Mouse (Mus musculus): ENCODE data around the gene Wdr5b. TPM values are rescaled to one million over a fixed set of nuclear protein-coding genes. Genes with fewer than 3 reads are reported as not detected.

Wdr5b gene
- 10 to 100 TPM; 16.3 to 20.7 TPM for total RNA-seq (2023)

DNA sequence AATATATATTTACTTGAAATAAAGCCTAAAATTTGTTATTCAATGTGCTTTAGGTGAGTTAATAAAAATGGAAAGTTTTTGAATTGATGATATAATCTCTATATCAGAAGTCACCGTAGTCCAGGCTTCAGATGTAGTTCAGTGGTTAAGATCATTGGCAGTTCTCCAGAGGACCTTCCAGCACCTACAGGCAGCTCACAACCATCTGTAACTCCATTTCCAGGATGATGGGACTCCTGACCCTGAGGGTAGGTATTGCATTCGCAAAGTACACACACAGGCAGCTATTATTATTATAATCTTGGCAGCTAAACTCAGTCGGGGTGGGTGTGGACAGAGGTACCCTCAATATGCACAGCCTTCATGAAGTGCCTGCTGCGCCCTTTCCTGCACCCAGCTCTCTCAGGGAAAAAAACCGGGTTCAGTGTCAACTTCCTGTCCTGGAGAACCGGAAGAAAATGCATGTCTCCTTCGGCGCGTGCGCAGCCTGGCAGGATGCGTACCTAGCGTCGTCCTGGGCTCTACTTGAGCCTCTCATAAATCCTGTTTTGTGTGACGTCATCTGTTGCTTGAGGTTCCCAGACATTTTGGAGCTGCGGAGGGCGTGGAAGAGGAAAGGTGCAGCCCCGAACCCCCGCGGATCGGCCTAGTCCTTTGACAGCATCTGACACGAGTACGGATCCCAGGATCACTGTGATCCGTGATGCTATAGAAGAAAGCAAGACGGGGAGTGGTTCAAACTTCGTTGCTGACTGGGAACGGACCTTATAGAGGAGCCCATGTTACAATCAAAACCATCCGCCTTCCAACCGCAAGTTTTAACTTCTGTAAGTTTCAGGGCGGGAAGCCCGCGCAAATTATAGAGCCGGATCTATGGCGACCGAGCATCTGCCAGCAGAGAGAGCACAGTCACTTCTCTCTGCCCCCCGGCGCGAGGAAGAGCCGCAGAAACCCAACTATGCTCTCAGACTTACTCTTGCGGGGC is at the start of gene Wdr5b:
TSS of gene Wdr5b (plus strand) at position 551 of the 985 bp plus-strand sequence.

DNA sequence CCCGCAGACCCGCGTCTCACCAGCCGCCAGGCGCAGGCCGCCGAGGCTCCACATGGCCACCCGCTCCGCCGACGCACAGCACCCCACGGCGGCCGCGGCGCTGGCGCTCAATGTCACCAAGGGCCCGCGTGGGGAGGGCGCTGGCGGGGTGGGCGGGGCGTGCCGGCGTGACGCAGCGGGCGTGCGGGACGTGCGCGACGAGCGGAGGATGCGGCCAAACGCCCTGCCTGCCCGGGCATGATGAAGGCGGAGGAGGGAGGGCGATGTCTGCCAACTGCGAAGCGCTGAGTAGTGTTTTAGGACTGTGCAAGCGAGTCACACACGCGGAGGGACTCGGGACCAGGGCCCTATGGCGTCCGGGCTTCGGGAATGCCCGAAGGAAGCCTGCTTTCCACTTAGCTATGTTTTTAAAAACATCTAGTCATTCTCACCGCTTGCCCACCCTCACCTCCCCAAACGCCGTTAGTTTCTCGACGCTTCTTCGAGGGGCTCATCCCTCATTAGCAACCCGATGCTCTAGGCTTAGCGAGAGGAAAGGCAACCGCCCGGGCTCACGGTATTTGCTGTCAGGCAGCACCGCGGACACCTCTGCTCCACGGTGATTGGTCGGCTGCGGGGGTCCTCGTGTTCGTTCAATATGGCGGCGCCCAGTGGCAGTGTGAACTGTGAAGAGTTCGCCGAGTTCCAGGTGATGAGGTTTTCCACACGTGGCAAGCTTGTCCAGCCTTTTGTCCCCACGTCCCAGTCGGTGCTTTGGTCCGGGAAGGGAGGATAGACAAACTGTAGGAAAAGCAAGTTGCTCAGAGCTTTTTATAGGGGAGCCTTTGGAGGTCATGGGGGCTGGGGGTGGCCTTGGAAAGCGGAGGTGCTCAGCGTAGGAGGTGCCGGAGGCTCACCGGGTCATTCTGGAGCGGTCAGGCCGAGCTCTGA is 30.7 kb downstream of the Wdr5b start, which contains the start of the genes Fam162a and Ccdc58:
TSS of gene Fam162a (minus strand) at position 145 of the 930 bp plus-strand sequence.
TSS of gene Ccdc58 (plus strand) at position 236 of the 930 bp plus-strand sequence.

Other genes starting within 250 kb of the Wdr5b start
- 10 to 100 TPM; 63.8 to 79.3 TPM for gene Parp14, start 169.6 kb upstream of the Wdr5b start, total RNA-seq (2023)
- 10 to 100 TPM; 56.2 to 60.0 TPM for gene Parp9, start 102.7 kb upstream of the Wdr5b start, total RNA-seq (2023)
- 10 to 100 TPM; 38.5 to 40.0 TPM for gene Dtx3l, start 102.0 kb upstream of the Wdr5b start, total RNA-seq (2023)
- gene Kpna1, start 62.4 kb upstream of the Wdr5b start, total RNA-seq (2023): 10 to 100 TPM; 84.8 to 97.9 TPM
- gene Fam162a, start 30.4 kb downstream of the Wdr5b start, total RNA-seq (2023): 10 to 100 TPM; 29.2 to 44.5 TPM
- gene Ccdc58, start 30.5 kb downstream of the Wdr5b start, total RNA-seq (2023): 10 to 100 TPM; 32.8 to 40.1 TPM
- not detected for gene Csta1, start 90.1 kb downstream of the Wdr5b start, total RNA-seq (2023)
- not detected for gene Stfa2l1, start 115.6 kb downstream of the Wdr5b start, total RNA-seq (2023)
- not detected for gene Gm5483, start 143.0 kb downstream of the Wdr5b start, total RNA-seq (2023)
- not detected for gene Gm5416, start 169.2 kb downstream of the Wdr5b start, total RNA-seq (2023)
- not detected for gene 2010005H15Rik, start 180.3 kb downstream of the Wdr5b start, total RNA-seq (2023)
- gene Stfa1, start 235.8 kb downstream of the Wdr5b start, total RNA-seq (2023): not detected

Measured in B cell, adult 67 days (primary cell).